Mouse (Mus musculus): ENCODE data around the gene Mthfd1. TPM values are rescaled to one million over a fixed set of nuclear protein-coding genes. Genes with fewer than 3 reads are reported as not detected.
"Not testable (repeated sequence)": the region's sequence is repeated elsewhere in the genome, so short reads cannot be mapped to it uniquely, and the experiment has no call there.

The Mthfd1 gene
- polyA plus RNA-seq (2016; fragmentation: Nextera tagmentation; extraction: Ambion mirVana), result 62.5 and 85.6 TPM in 2 replicates

DNA sequence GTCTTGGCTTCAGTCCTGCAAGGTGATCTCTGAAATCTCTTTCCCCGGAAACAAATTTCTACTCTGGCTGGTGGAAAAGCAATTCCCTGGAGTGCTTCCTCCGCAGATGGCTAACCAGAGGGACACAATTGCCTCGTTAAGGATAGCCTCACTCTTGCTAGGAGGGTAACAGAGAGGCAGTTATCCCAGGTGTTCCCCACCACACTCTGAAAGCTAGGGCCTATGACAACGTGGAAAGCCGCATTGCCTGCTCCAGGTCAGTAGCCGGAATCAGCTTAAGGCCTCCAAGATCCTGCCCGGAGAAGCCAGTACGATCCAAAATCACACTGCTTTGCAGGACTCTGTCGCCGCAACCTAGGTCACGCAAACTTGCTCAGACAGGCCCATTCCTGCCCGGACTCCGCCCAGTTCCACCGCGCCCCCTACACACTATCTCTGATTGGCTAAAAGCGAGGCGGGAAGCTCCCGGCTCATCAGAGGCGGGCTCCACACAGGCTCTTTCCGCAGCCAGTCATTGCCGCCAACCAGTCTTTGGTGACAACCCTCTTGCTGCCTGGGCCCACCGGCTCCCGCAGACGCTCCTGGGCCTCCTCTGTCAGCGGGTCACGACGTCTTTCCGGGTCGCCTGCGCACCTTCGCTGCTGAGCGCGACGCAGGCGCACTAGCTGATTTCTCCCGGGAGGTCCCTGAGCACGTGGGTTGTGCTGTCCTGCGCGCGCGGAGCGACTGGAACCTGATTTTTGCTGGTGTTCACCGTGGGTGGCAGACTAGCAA lies at the start of gene Mthfd1:
Gene Mthfd1 (plus strand): TSS at position 574 of the 774 bp plus-strand sequence.
- no peaks in the 10 kb centered on the region for H3K36me3 ChIP-seq
- DNase-seq (ENCODE audit: low spot score), result peak; percentile 94
- H3K4me3 ChIP-seq, result peak within 1 kb of the TSS; percentile 70
- WGBS, result 2% methylated on average over 43 of the region's 43 CpGs
- no peaks in the 10 kb centered on the region for H3K9me3 ChIP-seq
- peak within 1 kb of the TSS; percentile 89 for H3K27ac ChIP-seq
- H3K27me3 ChIP-seq (ENCODE audit: insufficient read depth, poor library complexity, severe bottlenecking), result 0 out of 2 replicates have a peak, but pooled peaks cover 2% of the 10 kb centered on the region
- peaks cover 29% of the 10 kb centered on the region for H3K4me1 ChIP-seq (replicated peaks)

- no peaks in the 10 kb centered on the region for H3K9me3 ChIP-seq
- 94% methylated on average over 5 of the region's 5 CpGs for WGBS
- H3K36me3 ChIP-seq, result no peaks in the 10 kb centered on the region
- no peak overlapping the region for H3K27ac ChIP-seq
- H3K27me3 ChIP-seq (ENCODE audit: insufficient read depth, poor library complexity, severe bottlenecking), result no peaks in the 10 kb centered on the region
- no peak overlapping the region for H3K4me3 ChIP-seq
- no peak for DNase-seq (ENCODE audit: low spot score)
- H3K4me1 ChIP-seq (replicated peaks), result no peaks in the 10 kb centered on the region
Observed at GRCm38 (mm10) chr12:76209429-76209974, 45.6 kb upstream of the Mthfd1 start.

GRCm38 (mm10) chr12:76215121-76215520 lies 40.0 kb upstream of the Mthfd1 start:
- Histone ChIP-seq H3K4me3 (no peak overlapping the region), H3K9me3 (no peaks in the 10 kb centered on the region), H3K36me3 (no peaks in the 10 kb centered on the region), H3K27ac (no peak overlapping the region), H3K4me1 (replicated peaks) (peaks cover 8% of the 10 kb centered on the region), H3K27me3 (ENCODE audit: insufficient read depth, poor library complexity, severe bottlenecking) (no peaks in the 10 kb centered on the region)
- DNase-seq (ENCODE audit: low spot score), result no peak
- WGBS, result 21% methylated on average over 5 of the region's 5 CpGs

DNA sequence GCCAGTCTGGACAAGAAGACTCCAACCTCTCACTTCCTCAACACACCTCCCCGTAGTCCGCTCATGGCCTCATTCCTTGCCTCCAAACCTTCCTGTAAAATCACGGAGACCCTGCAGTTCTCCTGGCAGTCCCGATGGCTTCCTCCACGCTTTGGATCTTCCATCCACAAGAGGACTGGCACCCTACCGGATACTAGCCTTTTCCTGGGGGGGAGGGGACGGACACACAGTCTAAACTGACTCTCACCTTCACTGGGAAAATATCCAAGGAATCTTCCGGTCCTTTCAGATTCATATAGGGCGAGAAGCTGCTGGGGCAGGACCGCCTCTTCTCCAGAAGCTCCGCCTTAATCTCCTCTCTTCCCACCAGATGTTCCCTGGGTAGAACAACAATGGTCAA lies 38.4 kb upstream of the Mthfd1 start:
- Histone ChIP-seq H3K4me1 (replicated peaks) (peaks cover 8% of the 10 kb centered on the region), H3K4me3 (no peak overlapping the region), H3K27ac (no peak overlapping the region), H3K27me3 (ENCODE audit: insufficient read depth, poor library complexity, severe bottlenecking) (no peaks in the 10 kb centered on the region), H3K9me3 (no peaks in the 10 kb centered on the region), H3K36me3 (no peaks in the 10 kb centered on the region)
- 69% methylated on average over 11 of the region's 11 CpGs for WGBS
- no peak for DNase-seq (ENCODE audit: low spot score)

GRCm38 (mm10) chr12:76222104-76222503 lies 33.0 kb upstream of the Mthfd1 start:
- H3K27me3 ChIP-seq (ENCODE audit: insufficient read depth, poor library complexity, severe bottlenecking); DNase-seq (ENCODE audit: low spot score); H3K4me3 ChIP-seq; H3K9me3 ChIP-seq; H3K4me1 ChIP-seq (replicated peaks); H3K27ac ChIP-seq; H3K36me3 ChIP-seq: not testable (repeated sequence)
- WGBS, result 55% methylated on average over 4 of the region's 8 CpGs

- 87% methylated on average over 6 of the region's 6 CpGs for WGBS
- no peak overlapping the region for H3K27ac ChIP-seq
- DNase-seq (ENCODE audit: low spot score), result no peak
- H3K4me3 ChIP-seq, result no peak overlapping the region
- no peaks in the 10 kb centered on the region for H3K9me3 ChIP-seq
- no peaks in the 10 kb centered on the region for H3K27me3 ChIP-seq (ENCODE audit: insufficient read depth, poor library complexity, severe bottlenecking)
- no peaks in the 10 kb centered on the region for H3K4me1 ChIP-seq (replicated peaks)
- H3K36me3 ChIP-seq, result no peaks in the 10 kb centered on the region
Observed at GRCm38 (mm10) chr12:76230644-76231043, 24.5 kb upstream of the Mthfd1 start.

DNA sequence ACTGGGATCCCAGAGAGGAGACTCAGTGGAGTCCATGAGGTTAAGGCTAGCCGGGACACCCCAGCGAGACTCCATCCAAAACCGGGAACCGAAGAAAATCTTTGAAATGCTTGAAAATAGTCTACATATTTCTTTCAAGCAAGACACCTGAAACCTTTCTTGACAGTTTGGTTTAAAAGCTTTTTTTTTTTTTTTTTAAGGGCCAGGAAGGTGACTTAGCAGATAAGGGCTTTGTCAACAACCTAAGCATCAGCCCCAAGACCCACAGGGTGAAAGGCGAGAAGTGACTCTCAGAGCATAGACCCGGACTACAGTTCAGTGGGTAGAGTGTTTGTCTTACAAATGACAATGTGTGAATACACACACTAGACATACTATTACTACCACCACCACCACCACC lies 19.8 kb upstream of the Mthfd1 start:
- 93% methylated on average over 6 of the region's 6 CpGs for WGBS
- H3K36me3 ChIP-seq, result no peaks in the 10 kb centered on the region
- H3K4me3 ChIP-seq, result no peak overlapping the region
- DNase-seq (ENCODE audit: low spot score), result no peak
- no peaks in the 10 kb centered on the region for H3K9me3 ChIP-seq
- H3K27me3 ChIP-seq (ENCODE audit: insufficient read depth, poor library complexity, severe bottlenecking), result no peaks in the 10 kb centered on the region
- H3K4me1 ChIP-seq (replicated peaks), result no peaks in the 10 kb centered on the region
- no peak overlapping the region for H3K27ac ChIP-seq

GRCm38 (mm10) chr12:76239145-76239838 lies 15.8 kb upstream of the Mthfd1 start:
- Histone ChIP-seq H3K4me3 (no peak overlapping the region), H3K36me3 (no peaks in the 10 kb centered on the region), H3K27me3 (ENCODE audit: insufficient read depth, poor library complexity, severe bottlenecking) (no peaks in the 10 kb centered on the region), H3K9me3 (no peaks in the 10 kb centered on the region), H3K27ac (no peak overlapping the region), H3K4me1 (replicated peaks) (no peaks in the 10 kb centered on the region)
- no peak for DNase-seq (ENCODE audit: low spot score)
- WGBS, result 78% methylated on average over 10 of the region's 10 CpGs

DNA sequence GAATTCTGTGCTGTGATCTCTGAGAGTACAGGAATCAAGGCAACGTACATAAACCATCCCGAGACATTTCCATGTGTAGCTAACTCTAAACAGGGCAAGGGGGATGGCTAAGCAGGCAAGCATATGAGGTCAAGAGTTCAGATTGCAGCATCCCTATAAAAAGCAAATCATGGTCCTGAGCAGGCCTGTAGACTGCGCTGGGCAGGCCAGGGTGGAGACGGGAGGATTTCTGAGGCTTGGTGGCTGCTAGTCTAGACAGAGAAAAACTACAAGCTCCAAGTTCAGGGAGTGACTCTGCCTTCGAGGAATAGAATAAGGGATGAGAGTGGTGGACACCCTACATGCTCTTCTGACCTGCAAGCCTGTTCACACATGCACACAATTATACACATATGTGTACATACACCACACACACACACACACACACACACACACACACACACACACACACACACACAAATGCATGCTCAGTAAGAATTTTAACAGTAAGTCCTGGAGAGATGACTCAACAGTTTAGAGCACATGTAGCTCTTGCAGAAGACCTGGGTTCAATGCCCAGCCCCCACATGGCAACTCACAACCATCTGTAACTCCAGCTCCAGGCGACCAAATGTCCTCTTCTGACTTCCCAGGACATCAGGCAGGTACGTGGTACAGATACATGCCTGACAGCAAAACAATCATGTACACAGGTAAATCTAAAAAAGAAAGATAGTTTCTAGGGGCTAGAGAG lies 15.1 kb upstream of the Mthfd1 start:
- DNase-seq (ENCODE audit: low spot score), result no peak
- no peaks in the 10 kb centered on the region for H3K4me1 ChIP-seq (replicated peaks)
- H3K9me3 ChIP-seq, result no peaks in the 10 kb centered on the region
- H3K27ac ChIP-seq, result no peak overlapping the region
- no peaks in the 10 kb centered on the region for H3K27me3 ChIP-seq (ENCODE audit: insufficient read depth, poor library complexity, severe bottlenecking)
- WGBS, result 82% methylated on average over 7 of the region's 7 CpGs
- no peak overlapping the region for H3K4me3 ChIP-seq
- no peaks in the 10 kb centered on the region for H3K36me3 ChIP-seq

- H3K27me3 ChIP-seq (ENCODE audit: insufficient read depth, poor library complexity, severe bottlenecking), result no peaks in the 10 kb centered on the region
- WGBS, result 89% methylated on average over 3 of the region's 3 CpGs
- DNase-seq (ENCODE audit: low spot score), result no peak
- H3K27ac ChIP-seq, result no peak overlapping the region
- no peaks in the 10 kb centered on the region for H3K9me3 ChIP-seq
- no peak overlapping the region for H3K4me3 ChIP-seq
- H3K4me1 ChIP-seq (replicated peaks), result no peaks in the 10 kb centered on the region
- no peaks in the 10 kb centered on the region for H3K36me3 ChIP-seq
Observed at GRCm38 (mm10) chr12:76240670-76241069, 14.4 kb upstream of the Mthfd1 start.

- no peaks in the 10 kb centered on the region for H3K27me3 ChIP-seq (ENCODE audit: insufficient read depth, poor library complexity, severe bottlenecking)
- no peak for DNase-seq (ENCODE audit: low spot score)
- no peaks in the 10 kb centered on the region for H3K9me3 ChIP-seq
- no peaks in the 10 kb centered on the region for H3K36me3 ChIP-seq
- 90% methylated on average over 3 of the region's 3 CpGs for WGBS
- no peaks in the 10 kb centered on the region for H3K4me1 ChIP-seq (replicated peaks)
- H3K27ac ChIP-seq, result no peak overlapping the region
- no peak overlapping the region for H3K4me3 ChIP-seq
Observed at GRCm38 (mm10) chr12:76241084-76241483, 14.0 kb upstream of the Mthfd1 start.

DNA sequence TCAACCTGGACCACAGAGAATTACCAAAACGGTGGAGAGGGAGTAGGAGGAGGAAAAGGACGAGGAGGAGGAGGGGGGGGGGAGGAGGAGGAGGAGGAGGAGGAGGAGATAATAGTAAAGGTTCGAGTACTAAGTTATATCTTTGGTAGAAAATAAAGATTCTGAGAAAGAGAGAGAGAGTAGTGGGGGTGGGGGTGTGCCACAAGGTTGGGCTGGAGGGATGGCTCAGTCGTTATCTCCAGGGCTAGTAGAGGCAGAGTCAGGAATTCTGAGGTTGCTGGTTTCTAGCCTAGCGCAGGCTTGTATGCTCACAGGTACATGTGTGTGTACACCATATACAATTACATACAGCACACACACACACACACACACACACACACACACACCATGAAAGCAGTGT lies 13.3 kb upstream of the Mthfd1 start:
- H3K27me3 ChIP-seq (ENCODE audit: insufficient read depth, poor library complexity, severe bottlenecking), result no peaks in the 10 kb centered on the region
- no peak for DNase-seq (ENCODE audit: low spot score)
- H3K4me3 ChIP-seq, result no peak overlapping the region
- no peaks in the 10 kb centered on the region for H3K9me3 ChIP-seq
- 72% methylated on average over 5 of the region's 5 CpGs for WGBS
- H3K4me1 ChIP-seq (replicated peaks), result no peaks in the 10 kb centered on the region
- no peaks in the 10 kb centered on the region for H3K36me3 ChIP-seq
- no peak overlapping the region for H3K27ac ChIP-seq

DNA sequence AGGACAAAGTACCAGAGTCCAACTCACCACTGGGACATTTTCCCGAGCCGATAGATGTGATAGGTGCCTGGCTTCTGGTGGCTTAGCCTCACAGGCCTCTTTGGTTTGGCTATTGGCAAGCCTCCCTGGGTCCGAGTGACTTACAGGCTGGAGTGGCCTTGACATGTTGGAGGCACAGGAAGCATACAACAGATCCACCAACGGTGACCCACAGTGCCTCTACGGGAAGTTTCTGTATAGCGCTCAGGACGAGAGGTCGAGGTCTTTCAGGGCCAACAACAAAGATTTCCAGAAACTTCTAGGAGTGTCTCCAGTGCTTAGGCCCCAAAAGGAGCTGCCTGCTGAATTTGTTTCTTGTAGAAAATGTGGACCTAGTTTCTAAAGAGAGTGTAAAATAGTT lies 10.1 kb upstream of the Mthfd1 start:
- Histone ChIP-seq H3K4me1 (replicated peaks) (no peaks in the 10 kb centered on the region), H3K9me3 (no peaks in the 10 kb centered on the region), H3K36me3 (no peaks in the 10 kb centered on the region), H3K27me3 (ENCODE audit: insufficient read depth, poor library complexity, severe bottlenecking) (no peaks in the 10 kb centered on the region), H3K4me3 (no peak overlapping the region), H3K27ac (no peak overlapping the region)
- 89% methylated on average over 8 of the region's 8 CpGs for WGBS
- DNase-seq (ENCODE audit: low spot score), result no peak
